Mouse (Mus musculus) brown adipose tissue, adult 24 weeks (tissue): ENCODE measurements around the gene A430089I19Rik. TPM values are rescaled to one million over a fixed set of nuclear protein-coding genes. Genes with fewer than 3 reads are reported as not detected.
"Not testable (repeated sequence)": the region's sequence is repeated elsewhere in the genome, so short reads cannot be mapped to it uniquely, and the experiment has no call there.

ENCODE experiments used
- H3K27ac ChIP-seq: fragments of 200-500 bp; replicated peaks from 2 replicates; pipeline ENCODE4 v1.5.1; 2012; ENCODE audit warnings: low read depth, mild to moderate bottlenecking, low read length
- H3K4me1 ChIP-seq: fragments of 200-500 bp; 2 replicates; pipeline ENCODE4 v1.6.1; 2012; ENCODE audit warnings: low read length, mixed read lengths; ENCODE audit not compliant: control insufficient read depth, insufficient read depth, insufficient read length
- H3K4me3 ChIP-seq: fragments of 200-500 bp; 2 replicates; pipeline ENCODE4 v1.5.1; 2012; ENCODE audit warnings: low read depth, mild to moderate bottlenecking, low read length, moderate library complexity; ENCODE audit not compliant: insufficient read depth
- polyA plus RNA-seq: library from polyadenylated mRNA; stranded (reverse); fragments of >200 nt; gene quantifications from 2 replicates; pipeline ENCODE4 v1.2.4, GENCODE M21; 2012; ENCODE audit not compliant: missing spikeins, insufficient read depth, insufficient read length

A430089I19Rik gene
- polyA plus RNA-seq = not detected in 2 replicates

DNA sequence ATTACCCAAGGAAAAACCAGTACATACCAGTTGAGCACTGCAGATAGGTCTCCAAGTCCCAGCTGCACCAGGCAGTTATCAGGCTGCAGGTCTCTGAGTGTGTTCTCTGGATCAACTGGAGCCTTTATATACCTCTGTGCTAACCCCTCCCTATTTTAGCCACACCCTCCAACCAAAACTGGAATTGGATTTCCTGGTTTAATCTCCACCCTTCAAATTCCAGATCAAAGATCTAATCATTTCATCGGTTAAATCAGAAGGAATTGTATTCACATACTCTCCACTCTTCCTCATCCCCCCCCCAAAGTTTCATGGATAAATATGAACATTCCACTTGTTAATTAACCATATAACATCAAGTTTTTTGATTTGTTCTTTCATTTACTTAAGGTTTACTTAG lies at the start of gene A430089I19Rik:
TSS of gene A430089I19Rik (minus strand) at position 101 of the 400 bp plus-strand sequence.
- H3K27ac ChIP-seq, H3K4me3 ChIP-seq, H3K4me1 ChIP-seq: not testable (repeated sequence)

DNA sequence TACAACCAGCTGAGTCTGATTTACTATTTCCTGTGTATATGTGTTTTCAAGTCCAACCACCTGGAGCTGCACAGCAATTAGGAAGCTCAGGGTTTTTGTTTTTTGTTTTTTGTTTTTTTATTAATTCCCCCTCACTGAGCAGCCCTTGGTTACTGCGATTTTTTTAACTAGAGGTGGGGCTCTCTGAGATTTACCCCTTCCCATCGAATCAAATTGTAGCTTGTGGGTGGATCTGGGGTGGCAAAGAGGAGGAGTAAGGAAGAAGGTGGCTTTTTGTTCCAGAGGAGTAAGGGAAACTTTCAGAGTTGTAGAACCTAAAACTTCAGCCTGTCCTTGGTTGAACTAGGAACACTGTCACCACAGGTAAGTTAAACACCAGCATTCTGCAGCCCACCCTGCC lies 32.9 kb upstream of the A430089I19Rik start, which contains the start of gene AA792892:
TSS of gene AA792892 (plus strand) at position 301 of the 400 bp plus-strand sequence.
- H3K4me3 ChIP-seq, H3K27ac ChIP-seq, H3K4me1 ChIP-seq: not testable (repeated sequence)

DNA sequence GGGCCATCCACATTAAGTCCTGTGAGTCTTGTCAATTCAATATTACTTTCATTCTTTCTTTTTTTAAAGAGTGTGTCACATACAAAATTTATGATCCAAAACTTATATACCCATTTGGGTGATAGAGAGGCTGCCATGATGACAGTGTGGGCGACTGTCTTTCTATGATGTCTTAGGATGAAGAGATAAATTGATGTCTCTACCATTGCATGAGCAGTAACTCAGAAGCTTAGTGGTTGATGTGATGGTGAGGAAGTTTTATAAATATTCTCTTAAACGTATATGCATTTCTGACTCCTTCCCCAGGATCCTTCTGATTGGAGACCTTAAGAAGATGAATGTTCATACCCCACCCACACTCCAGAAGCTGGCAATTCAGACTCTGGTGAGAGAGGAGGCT lies 7.5 kb upstream of the A430089I19Rik start, which contains the start of gene Gm6502:
TSS of gene Gm6502 (plus strand) at position 301 of the 400 bp plus-strand sequence.
- H3K4me1 ChIP-seq, H3K4me3 ChIP-seq, H3K27ac ChIP-seq: not testable (repeated sequence)

Other genes with a start within 250 kb of the A430089I19Rik start
- gene BC061212, start 236.3 kb downstream of the A430089I19Rik start, polyA plus RNA-seq = not detected in 2 replicates
- gene Gm6351, start 230.4 kb downstream of the A430089I19Rik start, polyA plus RNA-seq = not detected in 2 replicates
- not detected in 2 replicates for gene Gm3106, start 88.8 kb downstream of the A430089I19Rik start, polyA plus RNA-seq
- gene Gm6502, start 7.6 kb upstream of the A430089I19Rik start, polyA plus RNA-seq = not detected in 2 replicates
- not detected in 2 replicates for gene AA792892, start 33.0 kb upstream of the A430089I19Rik start, polyA plus RNA-seq
- not detected in 2 replicates for gene Gm7682, start 139.0 kb upstream of the A430089I19Rik start, polyA plus RNA-seq
- gene Gm3139, start 219.5 kb upstream of the A430089I19Rik start, polyA plus RNA-seq = not detected in 2 replicates